Mouse (Mus musculus): ENCODE data around the gene Psmc6. TPM values are rescaled to one million over a fixed set of nuclear protein-coding genes. Genes with fewer than 3 reads are reported as not detected.

The Psmc6 gene
- total and polyA plus RNA-seq, 3 experiments, result 90.3 to 288 (median 193) TPM

GRCm38 (mm10) chr14:45304389-45304788 is 25.2 kb upstream of the Psmc6 start:
- Histone ChIP-seq H3K4me3 (replicated peaks in 1 of 3; ENCODE audit: low read depth in 2 of 3, low read length in 2 of 3, poor library complexity in 1 of 3) (no peak overlapping the region), H3K79me2 (replicated peaks; ENCODE audit: control insufficient read depth, extremely low read depth, insufficient read depth, poor library complexity, severe bottlenecking) (peaks cover 36% of the 10 kb centered on the region), H3K9ac (ENCODE audit: insufficient read depth, low read depth) (no peak overlapping the region), H3K27me3 (replicated peaks) (no peaks in the 10 kb centered on the region), H3K9me3 (replicated peaks; ENCODE audit: low read length) (no peaks in the 10 kb centered on the region), H3K36me3 (replicated peaks in 1 of 2; ENCODE audit: control insufficient read depth in 1 of 2, insufficient read depth in 1 of 2, low read length in 1 of 2) (peaks cover 50 to 84% of the 10 kb centered on the region in 2 experiments), H3K4me2 (ENCODE audit: insufficient read depth, low read depth, poor library complexity, severe bottlenecking) (no peak overlapping the region), H3K4me1 (ENCODE audit: control insufficient read depth in 1 of 2, insufficient read depth in 2 of 2) (peaks cover 2 to 12% of the 10 kb centered on the region in 2 experiments), H3K27ac (ENCODE audit: insufficient read depth, low read depth) (no peak overlapping the region)
- no peak for DNase-seq (ENCODE audit: extremely low read depth)
- in situ Hi-C loops (cut with MboI; ENCODE audit: low pct_ligation_motif_present, low pct_unique_long_range_greater_than_20kb, low sequenced_read_pairs) (no loop called here), dilution Hi-C loops (cut with MboI; ENCODE audit: extremely low pct_ligation_motif_present, extremely low pct_unique_long_range_greater_than_20kb, low sequenced_read_pairs) (no loop called here)
- TF ChIP-seq CTCF (conservative IDR thresholded peaks at IDR 0.05 in 1 of 2, IDR thresholded peaks at IDR 0.05 in 1 of 2; ENCODE audit: low read depth in 2 of 2, low read length in 2 of 2) (peak in 1 of 2 experiments; percentile 41; a peak in 2 of 4 replicates), JUND (conservative IDR thresholded peaks at IDR 0.05; ENCODE audit: low read depth, low read length) (no peak)

GRCm38 (mm10) chr14:45305852-45306251 is 23.7 kb upstream of the Psmc6 start:
- no peak overlapping the region for H3K9ac ChIP-seq (ENCODE audit: insufficient read depth, low read depth)
- no peak for TF ChIP-seq JUND (conservative IDR thresholded peaks at IDR 0.05; ENCODE audit: low read depth, low read length)
- TF ChIP-seq MEF2A (IDR thresholded peaks at IDR 0.05; ENCODE audit: borderline replicate concordance, low read depth, low read length), result no peak
- no peak for TF ChIP-seq BHLHE40 (IDR thresholded peaks at IDR 0.05; ENCODE audit: low read depth, low read length)
- dilution Hi-C loops (cut with MboI; ENCODE audit: extremely low pct_ligation_motif_present, extremely low pct_unique_long_range_greater_than_20kb, low sequenced_read_pairs), result no loop called here
- H3K4me1 ChIP-seq (ENCODE audit: control insufficient read depth in 1 of 2, insufficient read depth in 2 of 2), result peaks cover 4 to 17% of the 10 kb centered on the region in 2 experiments
- no peak overlapping the region for H3K4me2 ChIP-seq (ENCODE audit: insufficient read depth, low read depth, poor library complexity, severe bottlenecking)
- in situ Hi-C loops (cut with MboI; ENCODE audit: low pct_ligation_motif_present, low pct_unique_long_range_greater_than_20kb, low sequenced_read_pairs), result no loop called here
- no peak for DNase-seq (ENCODE audit: extremely low read depth)
- no peak overlapping the region for H3K4me3 ChIP-seq (replicated peaks in 1 of 3; ENCODE audit: low read depth in 2 of 3, low read length in 2 of 3, poor library complexity in 1 of 3)
- H3K27me3 ChIP-seq (replicated peaks), result no peaks in the 10 kb centered on the region
- no peak overlapping the region for H3K27ac ChIP-seq (ENCODE audit: insufficient read depth, low read depth)
- H3K36me3 ChIP-seq (replicated peaks in 1 of 2; ENCODE audit: control insufficient read depth in 1 of 2, insufficient read depth in 1 of 2, low read length in 1 of 2), result peaks cover 43 to 82% of the 10 kb centered on the region in 2 experiments
- no peaks in the 10 kb centered on the region for H3K9me3 ChIP-seq (replicated peaks; ENCODE audit: low read length)
- peaks cover 46% of the 10 kb centered on the region for H3K79me2 ChIP-seq (replicated peaks; ENCODE audit: control insufficient read depth, extremely low read depth, insufficient read depth, poor library complexity, severe bottlenecking)

- Histone ChIP-seq H3K36me3 (replicated peaks in 1 of 2; ENCODE audit: control insufficient read depth in 1 of 2, insufficient read depth in 1 of 2, low read length in 1 of 2) (peaks cover 27 to 68% of the 10 kb centered on the region in 2 experiments), H3K4me3 (replicated peaks in 1 of 3; ENCODE audit: low read depth in 2 of 3, low read length in 2 of 3, poor library complexity in 1 of 3) (no peak overlapping the region), H3K4me1 (ENCODE audit: control insufficient read depth in 1 of 2, insufficient read depth in 2 of 2) (peaks cover 4 to 17% of the 10 kb centered on the region in 2 experiments), H3K9me3 (replicated peaks; ENCODE audit: low read length) (no peaks in the 10 kb centered on the region), H3K27ac (ENCODE audit: insufficient read depth, low read depth) (no peak overlapping the region), H3K9ac (ENCODE audit: insufficient read depth, low read depth) (no peak overlapping the region), H3K79me2 (replicated peaks; ENCODE audit: control insufficient read depth, extremely low read depth, insufficient read depth, poor library complexity, severe bottlenecking) (peaks cover 64% of the 10 kb centered on the region), H3K27me3 (replicated peaks) (no peaks in the 10 kb centered on the region), H3K4me2 (ENCODE audit: insufficient read depth, low read depth, poor library complexity, severe bottlenecking) (no peak overlapping the region)
- in situ Hi-C loops (cut with MboI; ENCODE audit: low pct_ligation_motif_present, low pct_unique_long_range_greater_than_20kb, low sequenced_read_pairs) (no loop called here), dilution Hi-C loops (cut with MboI; ENCODE audit: extremely low pct_ligation_motif_present, extremely low pct_unique_long_range_greater_than_20kb, low sequenced_read_pairs) (no loop called here)
- TF ChIP-seq MAFK (IDR thresholded peaks at IDR 0.05; ENCODE audit: insufficient replicate concordance, low read length) (peak; percentile 92), PAX5 (IDR thresholded peaks at IDR 0.05; ENCODE audit: low read length) (no peak)
- DNase-seq (ENCODE audit: extremely low read depth), result no peak
These were observed 21.8 kb upstream of the Psmc6 start for GRCm38 (mm10) chr14:45307630-45308328.

Data from CH12.LX (cell line).